Mouse (Mus musculus): ENCODE data around the gene Mab21l3.

- TF ChIP-seq ZNF384 (IDR thresholded peaks at IDR 0.05; ENCODE audit: low read depth, low read length) = no peak
- no peak for TF ChIP-seq ZC3H11A (IDR thresholded peaks at IDR 0.05; ENCODE audit: borderline replicate concordance, low read depth, low read length)
These were observed 24.4 kb downstream of the Mab21l3 start for GRCm38 (mm10) chr3:101824338-101824737.

Data from ES-E14 (cell line).